Mouse (Mus musculus) kidney, postnatal 10 days (tissue): ENCODE results near the gene Inpp5a.

ENCODE experiments used
- DNase-seq: peaks from one replicate; pipeline ENCODE4 v3.0.0; 2021; ENCODE audit warnings: mixed read lengths

The Inpp5a gene

DNA sequence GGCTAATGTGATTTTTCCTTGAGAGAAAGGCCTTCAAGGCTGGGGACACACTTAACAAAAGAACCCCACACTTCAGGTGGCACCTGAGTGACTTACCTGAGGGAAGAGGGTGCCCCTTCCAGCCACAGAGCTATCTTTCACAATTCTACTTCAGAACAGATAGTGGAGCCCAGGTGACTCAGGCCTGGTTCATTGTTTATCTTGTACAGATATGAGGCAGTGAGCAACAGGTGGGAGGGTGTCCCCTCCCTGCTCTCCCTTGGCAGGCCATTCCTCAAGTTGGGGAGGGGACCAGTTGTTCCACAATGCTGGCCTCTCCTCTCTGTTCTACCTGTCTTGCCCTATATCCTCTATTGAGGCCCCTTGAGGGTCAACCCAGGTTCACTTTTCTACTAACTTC, 17.5 kb upstream of the Inpp5a start:
- DNase-seq: no peak

DNA sequence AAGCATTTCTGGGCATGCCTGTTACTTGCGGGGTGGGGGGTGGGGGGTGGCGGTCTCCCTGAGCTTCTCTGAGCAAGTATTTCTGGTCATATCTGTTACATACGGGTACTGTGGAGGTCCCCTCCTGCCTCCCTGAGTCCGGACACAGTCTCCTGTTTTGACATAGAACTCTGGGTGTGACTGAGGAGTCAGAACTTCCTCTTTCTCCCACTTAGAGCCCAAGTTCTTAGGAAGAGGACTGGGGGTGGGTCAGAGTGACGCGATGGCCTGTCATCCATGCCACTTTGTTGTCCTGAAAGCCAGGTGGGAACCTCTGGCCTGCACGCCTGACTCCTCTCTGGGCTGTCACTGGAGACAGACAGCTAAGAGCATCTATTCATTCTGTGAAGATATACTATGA, 11.5 kb upstream of the Inpp5a start:
- no peak for DNase-seq

GRCm38 (mm10) chr7:139378355-139378754, 10.6 kb upstream of the Inpp5a start:
- DNase-seq: no peak

DNA sequence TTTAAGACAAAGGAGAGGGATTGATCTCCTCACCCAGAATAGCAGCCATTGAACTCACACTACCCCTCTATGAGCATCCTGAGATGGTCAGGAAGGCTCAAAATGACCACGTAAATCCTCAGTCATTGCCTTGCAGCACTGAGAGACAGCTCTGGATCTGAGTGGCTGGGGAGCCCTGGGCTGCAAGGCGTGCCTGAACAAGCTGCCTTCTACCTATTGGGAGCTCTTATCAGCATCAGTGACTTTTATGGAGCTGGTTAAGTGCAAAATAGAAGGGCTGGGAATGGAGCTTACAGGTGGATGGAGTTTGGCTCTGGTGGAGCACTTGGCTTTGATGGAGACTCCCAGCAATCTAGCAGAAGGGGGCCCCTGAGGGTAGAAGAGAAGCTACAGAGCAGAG, 9.2 kb upstream of the Inpp5a start:
- DNase-seq: no peak

DNA sequence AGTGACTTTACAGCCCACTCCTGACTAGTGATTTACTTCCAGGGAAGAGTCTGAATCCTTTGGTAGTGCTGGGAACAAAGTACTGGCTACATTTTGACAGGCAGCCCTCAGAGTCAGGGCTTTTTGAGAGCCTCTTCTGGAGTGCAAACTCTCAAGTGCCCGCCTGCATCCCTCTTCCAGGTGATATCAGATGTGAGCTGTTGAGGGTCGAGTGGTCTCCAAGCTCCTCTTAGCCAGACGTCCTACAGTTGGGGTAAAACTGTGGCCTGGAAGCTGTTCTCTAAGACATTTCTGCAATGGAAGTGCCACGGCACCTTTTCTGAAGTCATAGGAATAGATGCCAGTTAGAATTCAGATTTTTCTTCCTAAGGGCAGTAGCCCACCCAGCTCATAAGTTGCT, 8.7 kb upstream of the Inpp5a start:
- DNase-seq: no peak

GRCm38 (mm10) chr7:139381877-139382276, 7.0 kb upstream of the Inpp5a start:
- no peak for DNase-seq

GRCm38 (mm10) chr7:139382796-139383195, 6.1 kb upstream of the Inpp5a start:
- DNase-seq: no peak

- no peak for DNase-seq
Measured at GRCm38 (mm10) chr7:139384500-139384899, 4.4 kb upstream of the Inpp5a start.

DNA sequence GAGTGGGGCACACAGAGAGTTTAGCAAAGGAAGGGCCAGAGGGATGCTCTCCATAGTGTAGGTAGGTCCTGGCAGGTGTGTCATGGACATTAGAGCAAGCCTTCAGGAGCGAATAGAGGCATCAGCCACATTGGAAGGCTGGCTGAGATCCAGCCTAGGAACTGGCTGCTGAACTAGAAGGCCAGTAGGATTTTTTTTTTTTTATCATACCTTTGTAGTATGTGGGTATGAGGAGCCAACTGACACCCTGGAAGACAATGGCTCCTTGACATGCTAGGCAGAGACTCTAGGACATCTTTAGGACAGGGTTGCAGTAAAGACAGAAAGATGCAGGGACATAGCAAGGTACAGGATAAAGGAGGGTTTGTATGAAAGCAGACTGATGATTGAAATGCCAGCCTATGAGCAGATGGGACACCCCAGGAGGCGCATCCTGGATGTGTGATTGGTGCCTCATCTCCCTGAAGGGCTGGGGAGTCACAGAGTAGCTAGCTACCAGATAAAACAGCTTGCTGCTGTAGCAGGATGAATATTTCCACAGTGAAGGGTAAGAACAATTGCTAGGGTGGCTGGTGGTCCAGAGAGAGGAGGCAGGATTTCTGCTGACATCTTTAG, 3.9 kb upstream of the Inpp5a start:
- DNase-seq: no peak

GRCm38 (mm10) chr7:139386933-139387690, 1.8 kb upstream of the Inpp5a start:
- no peak for DNase-seq

- DNase-seq: no peak
Measured at GRCm38 (mm10) chr7:139387921-139388669, 814 bp upstream of the Inpp5a start.

DNA sequence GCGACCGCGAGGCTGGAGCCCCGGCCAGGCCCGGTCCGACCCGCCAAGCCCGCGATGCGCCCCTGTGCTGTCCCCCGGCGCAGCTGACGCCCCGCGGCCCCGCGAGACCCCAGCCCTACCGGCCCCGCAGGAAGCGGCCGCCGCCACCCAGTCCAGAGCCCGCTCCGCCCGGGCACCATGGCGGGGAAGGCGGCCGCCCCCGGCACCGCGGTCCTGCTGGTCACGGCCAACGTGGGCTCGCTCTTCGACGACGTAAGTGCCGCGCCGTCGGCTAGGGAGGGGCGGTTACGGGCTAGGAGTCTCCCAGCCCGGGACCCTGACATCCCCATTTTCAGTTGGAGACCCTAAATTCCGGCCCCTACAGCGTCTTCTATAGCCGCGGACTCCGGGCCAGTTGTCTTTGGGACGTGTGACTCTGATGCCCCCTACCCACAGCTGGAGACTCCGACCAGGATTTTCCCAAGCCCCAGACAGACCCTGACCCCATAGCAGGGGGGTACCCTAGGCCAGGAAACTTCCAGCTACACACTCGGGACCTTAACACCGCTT, 378 bp downstream of the Inpp5a start:
- peak; percentile 60 for DNase-seq

GRCm38 (mm10) chr7:139390380-139390779, 1.5 kb downstream of the Inpp5a start:
- no peak for DNase-seq

DNA sequence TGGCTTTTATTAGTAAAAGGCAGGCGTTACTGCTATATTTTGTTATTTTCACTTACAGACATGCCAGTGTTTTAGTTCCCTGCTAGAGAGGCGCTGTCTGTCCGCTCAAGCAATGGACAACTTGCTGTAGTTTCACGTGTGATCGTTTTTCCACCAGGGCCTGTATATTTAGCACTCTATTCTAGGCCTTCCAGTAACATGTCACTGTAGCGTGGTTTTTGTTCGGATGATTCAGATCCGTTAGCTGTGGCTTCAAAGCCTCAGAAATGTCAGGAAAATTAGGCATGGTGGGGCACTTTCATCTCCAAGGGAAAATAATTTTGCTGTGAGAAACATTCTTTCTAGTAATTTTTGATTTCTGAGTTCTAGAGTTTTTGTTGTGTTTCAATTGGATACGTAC, 2.0 kb downstream of the Inpp5a start:
- DNase-seq: no peak

DNA sequence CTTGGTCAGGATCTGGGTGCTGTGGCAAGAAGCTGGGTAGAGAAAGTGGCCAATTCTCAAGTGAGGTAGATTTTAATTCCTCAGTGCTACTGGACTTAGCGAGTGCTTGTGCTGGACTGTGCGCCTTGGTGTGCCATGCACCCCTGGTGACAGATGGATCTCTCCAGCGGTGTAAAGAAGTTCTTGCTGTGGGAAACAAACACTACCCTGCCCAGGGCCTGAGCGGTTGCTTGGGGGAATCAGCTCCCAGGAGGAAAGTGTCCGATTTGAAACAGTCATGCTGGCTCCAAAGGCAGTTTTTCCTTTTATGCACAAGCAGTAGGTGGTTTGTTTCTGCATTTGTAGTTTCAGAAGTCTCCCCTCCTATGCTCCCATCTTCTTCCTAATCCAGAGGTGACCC, 2.8 kb downstream of the Inpp5a start:
- DNase-seq: peak; percentile 21

- no peak for DNase-seq
Measured at GRCm38 (mm10) chr7:139392106-139392505, 3.2 kb downstream of the Inpp5a start.

DNA sequence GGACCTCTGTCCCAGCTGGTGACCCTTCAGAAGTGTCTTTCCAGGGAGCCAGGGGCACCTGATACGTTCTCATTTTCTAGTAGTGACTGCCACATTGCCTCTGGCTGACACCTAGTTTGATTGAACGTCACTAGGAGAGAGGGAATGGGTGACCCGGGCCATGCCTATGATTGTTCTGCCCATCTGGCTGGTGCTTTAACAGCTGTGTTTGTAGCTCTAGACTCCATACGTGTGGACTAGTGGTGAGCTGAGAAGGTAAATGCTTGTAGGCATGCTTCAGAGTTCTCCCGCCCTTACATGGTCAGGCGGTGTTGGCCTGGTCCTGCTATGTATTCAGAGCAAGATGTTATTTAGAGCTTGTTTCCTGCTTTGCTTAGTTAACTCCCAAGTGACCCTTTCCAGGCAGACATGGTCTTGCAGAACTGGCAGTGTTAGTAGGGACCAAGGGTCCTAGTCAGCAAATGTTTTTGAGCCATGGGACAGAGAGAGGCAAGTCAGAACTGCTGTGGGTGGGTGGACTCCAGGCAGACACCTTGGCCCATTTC, 3.9 kb downstream of the Inpp5a start:
- peak; percentile 39 for DNase-seq

DNA sequence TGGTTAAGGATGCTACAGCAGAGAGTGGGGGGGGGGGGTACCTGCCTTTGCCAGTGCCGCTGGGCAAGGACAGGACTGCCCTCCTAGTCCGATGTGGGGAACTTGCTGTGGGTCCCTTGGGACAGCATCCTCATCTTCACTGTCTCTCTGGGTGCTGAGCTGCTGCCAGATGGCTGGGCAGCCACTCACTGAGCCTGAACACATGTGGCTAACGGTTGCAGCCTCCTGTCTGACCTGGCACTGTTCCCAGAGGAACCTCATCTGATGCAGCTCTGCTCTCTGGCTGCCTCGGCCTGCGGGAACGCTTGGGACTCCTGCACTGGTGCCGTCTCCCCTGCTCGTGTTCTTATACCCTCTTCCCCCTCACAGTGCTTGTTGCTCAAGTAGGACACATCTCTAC, 8.6 kb downstream of the Inpp5a start:
- peak; percentile 74 for DNase-seq

- DNase-seq: no peak
Measured at GRCm38 (mm10) chr7:139398111-139398510, 9.2 kb downstream of the Inpp5a start.

- DNase-seq: peak; percentile 47
Measured at GRCm38 (mm10) chr7:139398530-139399021, 9.7 kb downstream of the Inpp5a start.

DNA sequence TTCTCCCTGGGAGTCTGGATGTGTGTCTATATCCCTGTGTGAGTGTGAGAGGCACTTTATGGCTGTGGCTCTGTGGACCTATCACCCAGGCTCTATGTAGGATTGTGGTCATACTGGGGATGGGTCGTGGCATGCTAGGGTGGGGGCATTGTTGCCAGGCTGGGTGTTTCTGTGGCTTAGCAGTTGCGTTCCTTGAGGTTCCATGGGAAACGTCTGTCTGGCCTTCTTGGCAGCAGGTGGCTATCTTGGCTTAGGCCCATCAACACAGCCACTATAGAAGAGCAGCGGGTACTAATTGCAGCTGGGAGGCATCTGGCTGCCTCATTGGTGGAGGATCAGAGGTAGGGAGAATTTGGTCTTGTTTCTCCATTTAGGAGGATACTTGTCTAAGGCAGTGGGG, 10.7 kb downstream of the Inpp5a start:
- DNase-seq: no peak

GRCm38 (mm10) chr7:139399977-139400685, 11.2 kb downstream of the Inpp5a start:
- no peak for DNase-seq

- DNase-seq: no peak
Measured at GRCm38 (mm10) chr7:139400926-139401325, 12.0 kb downstream of the Inpp5a start.
